Mouse (Mus musculus): ENCODE results near the gene Kcp. TPM values are rescaled to one million over a fixed set of nuclear protein-coding genes. Genes with fewer than 3 reads are reported as not detected.

The Kcp gene
- polyA plus RNA-seq (2016; fragmentation: Nextera tagmentation; extraction: Ambion mirVana): 38.7 and 41.6 TPM in 2 replicates

DNA sequence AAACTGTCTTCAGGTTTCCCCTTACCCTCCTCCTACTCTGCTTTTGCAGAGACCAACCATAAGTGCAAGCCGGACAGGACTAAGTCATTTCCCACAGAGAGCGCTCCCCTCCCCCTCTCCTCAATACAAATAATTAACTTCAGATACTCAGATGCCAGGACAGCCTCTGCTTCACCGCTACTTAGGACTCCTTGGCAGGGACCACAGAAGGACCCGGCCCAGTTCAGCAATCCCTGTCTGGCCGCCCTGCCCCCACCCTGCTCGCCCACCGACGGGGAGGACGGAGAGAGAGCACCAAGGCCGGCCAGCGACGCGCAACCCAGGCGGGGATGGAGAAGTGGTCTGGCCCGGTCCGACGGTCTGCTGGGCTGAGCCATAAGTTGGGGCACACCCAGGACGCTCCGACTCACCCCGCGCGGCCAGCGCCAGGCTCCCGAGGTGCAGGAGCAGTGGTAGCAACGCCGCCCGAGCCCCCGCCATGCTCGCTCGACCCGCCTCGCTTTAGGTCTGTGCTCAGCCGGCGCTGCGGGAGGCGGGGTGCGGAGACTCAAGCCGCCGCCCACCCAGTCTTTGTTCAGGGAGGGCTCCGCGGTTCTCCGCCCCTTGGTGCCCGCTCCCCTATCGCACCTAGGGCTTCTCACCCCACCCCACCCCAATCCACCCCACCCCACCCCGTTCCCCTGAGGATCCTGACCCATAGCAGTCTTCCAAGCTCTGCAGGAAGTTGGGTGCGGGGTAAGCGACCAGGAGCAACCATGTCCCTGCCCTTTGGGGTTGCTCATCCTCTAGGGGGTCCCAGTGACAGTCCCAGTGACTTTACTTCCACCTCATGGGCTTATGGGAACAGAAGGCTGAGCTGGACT lies at the start of gene Kcp:
Gene Kcp, minus strand, starts transcription at position 506 of the 863 bp plus-strand sequence.
- peak within 1 kb of the TSS; percentile 69 for H3K4me3 ChIP-seq (replicated peaks)
- H3K4me2 ChIP-seq: peak within 1 kb of the TSS; percentile 69
- H3K9me3 ChIP-seq: no peaks in the 10 kb centered on the region
- H3K9ac ChIP-seq (replicated peaks): peak within 1 kb of the TSS; percentile 79
- H3K4me1 ChIP-seq (replicated peaks): peaks cover 45% of the 10 kb centered on the region
- H3K27ac ChIP-seq: peak within 1 kb of the TSS; percentile 78
- under 1% methylated on average over 47 of the region's 47 CpGs for WGBS
- H3K27me3 ChIP-seq: no peaks in the 10 kb centered on the region
- H3K36me3 ChIP-seq: peaks cover 15% of the 10 kb centered on the region
- ATAC-seq (ENCODE audit: insufficient number of reproducible peaks, insufficient read depth, low FRiP score, low TSS enrichment, low read depth): peak; percentile 56

DNA sequence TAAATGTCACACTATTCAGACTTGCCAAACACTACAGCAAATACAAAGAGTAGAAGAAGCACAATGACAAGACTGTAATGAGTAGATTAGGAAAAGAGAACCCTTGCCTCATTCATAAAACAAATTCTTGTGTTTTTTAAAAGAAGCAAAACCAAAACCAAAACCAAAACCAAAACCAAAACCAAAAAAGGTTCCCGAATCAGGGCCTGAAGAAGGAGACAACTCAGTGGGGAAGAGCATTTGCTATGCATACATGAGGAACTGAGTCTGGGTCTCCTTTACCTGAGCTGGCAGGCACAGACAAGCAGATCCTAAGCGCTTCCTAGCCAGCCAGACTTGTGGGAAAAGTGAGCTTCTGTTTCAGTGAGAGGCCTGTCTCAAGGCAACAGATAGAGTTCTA lies 49.4 kb upstream of the Kcp start:
- H3K9ac ChIP-seq (replicated peaks): no peak overlapping the region
- no peaks in the 10 kb centered on the region for H3K4me1 ChIP-seq (replicated peaks)
- ATAC-seq (ENCODE audit: insufficient number of reproducible peaks, insufficient read depth, low FRiP score, low TSS enrichment, low read depth): no peak
- no peaks in the 10 kb centered on the region for H3K27me3 ChIP-seq
- H3K9me3 ChIP-seq: no peaks in the 10 kb centered on the region
- WGBS: 95% methylated on average over 2 of the region's 2 CpGs
- no peak overlapping the region for H3K4me3 ChIP-seq (replicated peaks)
- no peak overlapping the region for H3K4me2 ChIP-seq
- peaks cover 89% of the 10 kb centered on the region for H3K36me3 ChIP-seq
- no peak overlapping the region for H3K27ac ChIP-seq

GRCm38 (mm10) chr6:29552526-29552925 lies 44.8 kb upstream of the Kcp start:
- no peaks in the 10 kb centered on the region for H3K27me3 ChIP-seq
- no peak for ATAC-seq (ENCODE audit: insufficient number of reproducible peaks, insufficient read depth, low FRiP score, low TSS enrichment, low read depth)
- no peaks in the 10 kb centered on the region for H3K4me1 ChIP-seq (replicated peaks)
- H3K4me2 ChIP-seq: no peak overlapping the region
- 90% methylated on average over 2 of the region's 2 CpGs for WGBS
- H3K9me3 ChIP-seq: no peaks in the 10 kb centered on the region
- no peak overlapping the region for H3K27ac ChIP-seq
- no peak overlapping the region for H3K4me3 ChIP-seq (replicated peaks)
- H3K9ac ChIP-seq (replicated peaks): no peak overlapping the region
- H3K36me3 ChIP-seq: peaks cover 95% of the 10 kb centered on the region

DNA sequence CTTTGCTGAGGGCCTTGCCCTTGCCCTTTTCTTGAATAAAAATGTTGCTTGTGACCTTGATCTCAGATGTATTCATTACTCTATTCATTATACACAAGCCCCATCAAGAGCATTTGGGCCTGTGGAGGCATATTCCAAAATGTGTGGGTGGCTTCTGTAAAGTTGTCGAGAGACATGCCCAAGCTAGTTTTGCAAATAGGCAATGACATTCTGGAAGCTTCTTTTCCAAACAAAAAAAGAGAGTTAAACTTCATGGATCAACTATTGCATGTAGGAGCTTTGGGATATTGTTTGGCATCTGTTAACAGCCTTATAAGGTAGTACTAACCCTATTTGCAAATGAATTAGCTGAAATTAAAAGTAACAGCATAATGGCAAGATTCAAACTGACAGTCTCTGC lies 40.3 kb upstream of the Kcp start:
- H3K9me3 ChIP-seq: peaks cover 5% of the 10 kb centered on the region
- no peak for ATAC-seq (ENCODE audit: insufficient number of reproducible peaks, insufficient read depth, low FRiP score, low TSS enrichment, low read depth)

GRCm38 (mm10) chr6:29547582-29547981 lies 39.8 kb upstream of the Kcp start:
- Histone ChIP-seq H3K9me3 (peaks cover 5% of the 10 kb centered on the region), H3K27me3 (no peaks in the 10 kb centered on the region), H3K27ac (no peak overlapping the region), H3K4me1 (replicated peaks) (no peaks in the 10 kb centered on the region), H3K4me3 (replicated peaks) (no peak overlapping the region), H3K36me3 (peaks cover 95% of the 10 kb centered on the region), H3K4me2 (no peak overlapping the region), H3K9ac (replicated peaks) (no peak overlapping the region)
- no peak for ATAC-seq (ENCODE audit: insufficient number of reproducible peaks, insufficient read depth, low FRiP score, low TSS enrichment, low read depth)

More for the DNA sequence above, 40.3 kb upstream of the Kcp start:
- no peaks in the 10 kb centered on the region for H3K27me3 ChIP-seq
- H3K9ac ChIP-seq (replicated peaks): no peak overlapping the region
- no peaks in the 10 kb centered on the region for H3K4me1 ChIP-seq (replicated peaks)
- 95% methylated on average over 1 of the region's 1 CpGs for WGBS
- no peak overlapping the region for H3K4me3 ChIP-seq (replicated peaks)
- H3K4me2 ChIP-seq: no peak overlapping the region
- no peak overlapping the region for H3K27ac ChIP-seq
- H3K36me3 ChIP-seq: peaks cover 95% of the 10 kb centered on the region

- WGBS: 94% methylated on average over 2 of the region's 2 CpGs
- H3K27ac ChIP-seq: no peak overlapping the region
- no peaks in the 10 kb centered on the region for H3K27me3 ChIP-seq
- peaks cover 5% of the 10 kb centered on the region for H3K9me3 ChIP-seq
- H3K4me3 ChIP-seq (replicated peaks): no peak overlapping the region
- H3K4me1 ChIP-seq (replicated peaks): no peaks in the 10 kb centered on the region
- no peak overlapping the region for H3K9ac ChIP-seq (replicated peaks)
- ATAC-seq (ENCODE audit: insufficient number of reproducible peaks, insufficient read depth, low FRiP score, low TSS enrichment, low read depth): no peak
- peaks cover 92% of the 10 kb centered on the region for H3K36me3 ChIP-seq
- no peak overlapping the region for H3K4me2 ChIP-seq
Observed at GRCm38 (mm10) chr6:29545611-29546010, 37.9 kb upstream of the Kcp start.

DNA sequence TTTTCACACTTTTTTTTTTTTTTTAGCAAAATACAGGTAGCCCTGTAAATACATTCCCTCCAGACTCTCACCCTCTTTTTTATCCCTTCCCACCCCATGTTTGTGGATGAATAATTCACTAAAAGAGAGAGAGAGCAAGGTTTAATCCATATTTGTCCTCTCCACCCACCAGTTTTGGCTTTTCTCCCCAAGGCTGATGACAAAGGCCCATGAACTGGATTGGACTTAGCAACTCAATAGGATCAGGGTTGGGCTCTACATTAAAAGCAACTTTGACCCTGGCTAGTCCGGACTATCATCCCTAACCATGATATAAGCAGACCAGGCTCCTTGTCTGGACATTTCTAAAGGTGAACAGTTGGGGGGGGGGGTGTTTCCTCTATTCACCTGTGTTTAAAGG lies 33.2 kb upstream of the Kcp start:
- Histone ChIP-seq H3K27me3 (no peaks in the 10 kb centered on the region), H3K4me3 (replicated peaks) (no peak overlapping the region), H3K36me3 (peaks cover 77% of the 10 kb centered on the region), H3K4me1 (replicated peaks) (no peaks in the 10 kb centered on the region), H3K4me2 (no peak overlapping the region), H3K27ac (no peak overlapping the region), H3K9me3 (peaks cover 5% of the 10 kb centered on the region), H3K9ac (replicated peaks) (no peak overlapping the region)
- WGBS: 89% methylated on average over 1 of the region's 1 CpGs
- ATAC-seq (ENCODE audit: insufficient number of reproducible peaks, insufficient read depth, low FRiP score, low TSS enrichment, low read depth): no peak

- Histone ChIP-seq H3K4me3 (replicated peaks) (no peak overlapping the region), H3K9ac (replicated peaks) (no peak overlapping the region), H3K27ac (no peak overlapping the region), H3K36me3 (peaks cover 71% of the 10 kb centered on the region), H3K4me2 (no peak overlapping the region), H3K9me3 (peaks cover 4% of the 10 kb centered on the region), H3K4me1 (replicated peaks) (no peaks in the 10 kb centered on the region), H3K27me3 (no peaks in the 10 kb centered on the region)
- 78% methylated on average over 6 of the region's 6 CpGs for WGBS
- ATAC-seq (ENCODE audit: insufficient number of reproducible peaks, insufficient read depth, low FRiP score, low TSS enrichment, low read depth): no peak
Observed at GRCm38 (mm10) chr6:29540223-29540622, 32.5 kb upstream of the Kcp start.

DNA sequence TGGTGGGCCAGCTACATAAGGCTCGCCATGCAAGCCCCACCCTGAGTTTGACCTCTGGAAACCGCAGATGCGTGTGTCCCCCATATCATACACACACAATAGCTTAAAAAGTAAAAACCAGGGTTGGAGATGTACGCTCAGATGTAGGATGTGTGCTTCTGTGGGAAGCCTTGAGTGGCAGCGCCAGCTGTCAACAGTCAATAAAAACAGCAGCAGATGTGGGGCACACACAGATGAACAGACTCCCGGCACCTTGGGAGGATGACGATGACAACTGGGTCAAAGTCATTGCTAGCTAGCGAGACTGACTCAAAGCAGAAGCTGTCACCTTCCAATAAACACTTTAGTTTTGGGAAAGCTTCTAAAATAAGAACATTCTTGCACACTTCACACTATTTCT lies 31.8 kb upstream of the Kcp start:
- Histone ChIP-seq H3K27ac (no peak overlapping the region), H3K9me3 (no peaks in the 10 kb centered on the region), H3K9ac (replicated peaks) (no peak overlapping the region), H3K36me3 (peaks cover 64% of the 10 kb centered on the region), H3K4me2 (no peak overlapping the region), H3K4me1 (replicated peaks) (no peaks in the 10 kb centered on the region), H3K27me3 (no peaks in the 10 kb centered on the region), H3K4me3 (replicated peaks) (no peak overlapping the region)
- no peak for ATAC-seq (ENCODE audit: insufficient number of reproducible peaks, insufficient read depth, low FRiP score, low TSS enrichment, low read depth)
- WGBS: 82% methylated on average over 8 of the region's 8 CpGs

DNA sequence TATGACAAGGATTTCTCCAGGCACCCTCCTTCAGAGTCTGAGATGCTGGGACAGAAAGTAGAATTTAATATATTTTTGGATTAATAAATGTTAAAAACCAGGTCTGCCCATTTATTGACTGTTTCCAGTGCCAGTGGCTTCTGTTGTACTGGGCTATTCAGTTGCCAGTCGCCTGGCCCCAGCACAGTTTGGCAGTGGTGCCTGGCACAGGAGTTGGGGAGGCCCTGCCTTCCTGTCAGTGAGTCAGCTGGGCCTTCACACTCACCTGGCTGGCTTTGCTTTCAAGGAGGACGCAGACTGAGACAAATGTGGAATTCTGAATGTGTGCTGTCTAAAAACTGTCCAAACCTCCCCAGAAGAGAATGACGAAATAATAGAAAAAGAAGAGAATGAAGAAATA lies 29.5 kb upstream of the Kcp start:
- Histone ChIP-seq H3K36me3 (peaks cover 43% of the 10 kb centered on the region), H3K4me3 (replicated peaks) (no peak overlapping the region), H3K27ac (no peak overlapping the region), H3K4me1 (replicated peaks) (no peaks in the 10 kb centered on the region), H3K9me3 (no peaks in the 10 kb centered on the region), H3K4me2 (no peak overlapping the region), H3K27me3 (no peaks in the 10 kb centered on the region), H3K9ac (replicated peaks) (no peak overlapping the region)
- ATAC-seq (ENCODE audit: insufficient number of reproducible peaks, insufficient read depth, low FRiP score, low TSS enrichment, low read depth): no peak
- 76% methylated on average over 3 of the region's 3 CpGs for WGBS

DNA sequence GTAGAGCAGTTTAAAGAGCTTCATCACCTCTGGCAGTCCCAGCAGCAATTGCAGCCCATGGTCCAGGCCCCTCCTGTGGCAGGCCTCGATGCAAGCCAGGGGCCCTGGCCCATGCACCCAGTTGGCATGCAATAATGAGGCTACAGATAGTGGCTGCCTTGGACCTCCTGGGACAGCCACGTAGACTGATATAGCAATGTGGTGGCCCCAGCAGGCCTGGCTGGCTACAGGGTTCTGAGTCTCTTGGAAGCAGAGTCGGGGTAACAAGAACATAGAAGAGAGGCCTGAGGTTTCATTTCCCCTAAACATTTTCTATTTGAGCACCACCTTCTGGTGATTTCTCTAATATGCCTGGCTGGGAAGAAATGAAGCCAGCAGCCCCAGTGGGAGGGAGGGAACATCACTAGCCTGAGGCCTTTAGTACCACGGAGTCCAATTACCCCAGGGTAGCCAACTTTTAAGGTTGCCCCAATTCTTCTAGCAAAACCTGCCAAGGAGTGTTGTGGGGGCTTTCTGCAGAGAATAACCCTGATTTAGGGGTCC lies 29.0 kb upstream of the Kcp start:
- Histone ChIP-seq H3K4me2 (no peak overlapping the region), H3K9me3 (no peaks in the 10 kb centered on the region), H3K36me3 (peaks cover 38% of the 10 kb centered on the region), H3K9ac (replicated peaks) (no peak overlapping the region), H3K4me1 (replicated peaks) (no peaks in the 10 kb centered on the region), H3K27ac (no peak overlapping the region), H3K4me3 (replicated peaks) (no peak overlapping the region), H3K27me3 (no peaks in the 10 kb centered on the region)
- 74% methylated on average over 4 of the region's 4 CpGs for WGBS
- no peak for ATAC-seq (ENCODE audit: insufficient number of reproducible peaks, insufficient read depth, low FRiP score, low TSS enrichment, low read depth)

All from limb, embryonic 12.5 days (tissue).